Mouse (Mus musculus): Measurements from ENCODE around the gene Gm42669. TPM values are rescaled to one million over a fixed set of nuclear protein-coding genes. Genes with fewer than 3 reads are reported as not detected.

The Gm42669 gene
- not detected in 2 replicates for polyA plus RNA-seq (2012; rRNA removed; ENCODE audit: low replicate concordance)

DNA sequence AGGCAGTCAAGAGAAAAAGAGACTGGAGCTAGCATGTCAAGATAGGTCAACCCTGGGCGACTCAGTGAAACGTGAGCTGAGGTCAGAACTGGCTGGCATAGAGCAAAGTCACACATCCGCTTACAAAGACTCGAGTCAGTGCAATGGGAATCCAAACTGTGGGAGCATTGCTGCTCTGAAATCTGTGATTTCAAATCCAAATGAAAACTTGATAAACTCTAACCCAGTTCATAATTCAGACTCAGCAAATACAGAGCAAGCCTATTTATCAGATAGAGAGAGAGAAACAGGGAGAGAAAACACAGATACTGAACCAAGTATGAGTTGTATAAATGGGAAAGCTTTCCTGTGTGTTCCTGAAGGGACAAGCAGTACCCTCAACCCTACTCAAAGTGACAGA lies at the start of gene Gm42669:
Gene Gm42669, plus strand, starts transcription at position 301 of the 400 bp plus-strand sequence.

DNA sequence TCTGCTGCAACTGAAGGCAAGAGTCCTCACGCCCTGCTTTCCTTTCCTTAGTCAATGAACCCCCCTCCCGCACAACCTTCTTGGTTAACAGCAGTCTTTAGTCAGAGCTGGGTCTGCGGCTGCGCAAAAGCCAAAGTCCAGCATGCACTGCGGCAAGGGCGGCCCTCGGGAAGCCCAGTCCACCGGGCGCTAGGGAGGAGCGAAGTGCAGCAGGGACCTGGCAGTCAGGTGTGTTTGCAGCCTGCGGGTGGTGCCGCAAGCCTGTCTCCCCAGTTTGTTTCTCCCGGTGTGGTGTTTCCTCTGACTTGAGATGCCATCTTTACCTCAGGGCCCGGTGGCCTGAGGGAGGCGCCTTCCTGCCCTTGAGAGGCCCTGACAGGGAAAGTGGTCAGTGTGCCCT lies 27.2 kb downstream of the Gm42669 start, which contains the start of gene 1700028K03Rik:
Gene 1700028K03Rik, plus strand, starts transcription at position 129 of the 400 bp plus-strand sequence.

GRCm38 (mm10) chr5:107597301-107598077 lies 90.1 kb downstream of the Gm42669 start, which contains the start of the genes Rpap2 and Glmn:
Gene Rpap2 (plus strand): TSS chr5:107597373.
Gene Glmn (minus strand): TSS chr5:107597888.

Other genes starting within 250 kb of the Gm42669 start
- 71.2 and 75.7 TPM in 2 replicates for gene Tgfbr3, start 218.0 kb upstream of the Gm42669 start, polyA plus RNA-seq (2012; rRNA removed; ENCODE audit: low replicate concordance)
- 1.5 and 1.9 TPM in 2 replicates for gene Brdt, start 176.5 kb upstream of the Gm42669 start, polyA plus RNA-seq (2012; rRNA removed; ENCODE audit: low replicate concordance)
- gene Ephx4, start 104.9 kb upstream of the Gm42669 start, polyA plus RNA-seq (2012; rRNA removed; ENCODE audit: low replicate concordance) = 0.65 and 0.99 TPM in 2 replicates
- not detected in 2 replicates for gene Lpcat2b, start 76.1 kb upstream of the Gm42669 start, polyA plus RNA-seq (2012; rRNA removed; ENCODE audit: low replicate concordance)
- gene Btbd8, start 69.6 kb upstream of the Gm42669 start, polyA plus RNA-seq (2012; rRNA removed; ENCODE audit: low replicate concordance) = 0.76 and 1.6 TPM in 2 replicates
- 0.04 TPM in 1 of 2 replicates, not detected in the other for gene 1700028K03Rik, start 27.1 kb downstream of the Gm42669 start, polyA plus RNA-seq (2012; rRNA removed; ENCODE audit: low replicate concordance)
- 1.4 and 3.5 TPM in 2 replicates for gene Rpap2, start 89.8 kb downstream of the Gm42669 start, polyA plus RNA-seq (2012; rRNA removed; ENCODE audit: low replicate concordance)
- 0.26 and 1.3 TPM in 2 replicates for gene Glmn, start 90.3 kb downstream of the Gm42669 start, polyA plus RNA-seq (2012; rRNA removed; ENCODE audit: low replicate concordance)
- gene Gfi1, start 218.4 kb downstream of the Gm42669 start, polyA plus RNA-seq (2012; rRNA removed; ENCODE audit: low replicate concordance) = 1.5 and 7.5 TPM in 2 replicates